Mouse (Mus musculus): Measurements from ENCODE around the gene Galr2.
"Not testable (repeated sequence)": the region's sequence is repeated elsewhere in the genome, so short reads cannot be mapped to it uniquely, and the experiment has no call there.

The Galr2 gene

GRCm38 (mm10) chr11:116272589-116273468, 7.9 kb upstream of the Galr2 start:
- no peak for DNase-seq

- DNase-seq, result no peak
Measured at GRCm38 (mm10) chr11:116273469-116274044, 7.2 kb upstream of the Galr2 start.

DNA sequence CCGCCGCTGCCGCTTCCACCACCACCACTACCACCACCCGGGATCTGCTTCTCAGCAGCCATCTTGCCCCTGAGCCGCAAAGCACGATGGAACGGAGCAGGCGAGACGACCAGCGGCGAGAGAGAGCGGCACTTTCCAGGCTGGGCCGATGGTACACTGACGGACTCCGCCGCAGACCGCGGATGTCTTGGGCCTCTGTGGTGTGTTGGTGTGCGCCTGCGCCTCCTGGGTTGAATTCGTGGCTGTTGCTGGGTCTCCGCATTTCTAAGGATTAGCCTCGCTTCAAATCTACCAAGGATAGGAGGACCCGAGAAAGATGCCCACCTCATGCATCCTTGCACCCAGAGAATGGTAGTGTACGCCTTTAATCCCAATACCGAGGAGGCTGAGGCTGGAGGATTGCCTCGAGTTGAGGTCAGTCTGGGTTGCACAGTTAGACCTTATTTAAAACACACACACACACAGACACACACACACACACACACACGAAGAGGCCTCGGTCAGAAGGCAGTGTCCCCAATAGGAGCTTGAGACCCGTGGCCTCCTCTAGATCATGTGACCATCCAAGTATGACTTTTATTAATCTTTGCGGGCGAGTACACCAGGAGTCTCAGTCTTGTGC, 6.6 kb upstream of the Galr2 start, which contains the start of gene Srp68:
Srp68 (minus strand) TSS at position 173 of the 622 bp plus-strand sequence.
- peak; percentile 95 to 96 for DNase-seq

DNA sequence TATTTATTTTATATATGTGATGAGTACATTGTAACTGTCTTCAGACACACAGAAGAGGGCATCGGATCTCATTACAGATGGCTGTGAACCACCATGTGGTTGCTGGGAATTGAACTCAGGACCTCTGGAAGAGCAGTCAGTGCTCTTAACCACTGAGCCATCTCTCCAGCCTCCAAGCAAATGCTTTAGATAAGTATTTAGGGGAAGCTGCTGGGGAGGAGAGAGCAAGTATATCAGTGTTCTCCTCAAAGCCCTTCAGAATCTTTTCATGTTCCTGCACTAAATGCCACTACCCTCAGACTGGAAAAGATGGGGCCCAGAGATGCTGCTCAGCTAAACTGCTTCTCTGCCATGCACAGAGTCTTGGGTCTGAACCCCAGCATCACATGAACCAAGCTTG, 3.6 kb upstream of the Galr2 start:
- not testable (repeated sequence) for DNase-seq

DNA sequence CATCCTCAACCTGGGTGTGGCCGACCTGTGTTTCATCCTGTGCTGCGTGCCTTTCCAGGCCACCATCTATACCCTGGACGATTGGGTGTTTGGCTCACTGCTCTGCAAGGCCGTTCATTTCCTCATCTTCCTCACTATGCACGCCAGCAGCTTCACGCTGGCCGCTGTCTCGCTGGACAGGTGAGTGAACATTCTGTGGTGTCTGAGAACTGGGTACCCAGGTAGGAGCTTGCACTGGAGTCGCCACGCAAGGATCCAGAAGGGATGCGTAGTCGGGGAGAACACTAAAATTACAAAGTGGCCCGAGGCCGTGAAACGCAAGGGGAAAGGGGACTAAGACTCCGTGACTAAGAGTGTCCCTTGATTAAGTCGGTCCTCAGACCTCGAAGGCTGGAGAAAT, 932 bp downstream of the Galr2 start:
- DNase-seq, result no peak

GRCm38 (mm10) chr11:116282089-116282488, 1.4 kb downstream of the Galr2 start:
- no peak for DNase-seq

DNA sequence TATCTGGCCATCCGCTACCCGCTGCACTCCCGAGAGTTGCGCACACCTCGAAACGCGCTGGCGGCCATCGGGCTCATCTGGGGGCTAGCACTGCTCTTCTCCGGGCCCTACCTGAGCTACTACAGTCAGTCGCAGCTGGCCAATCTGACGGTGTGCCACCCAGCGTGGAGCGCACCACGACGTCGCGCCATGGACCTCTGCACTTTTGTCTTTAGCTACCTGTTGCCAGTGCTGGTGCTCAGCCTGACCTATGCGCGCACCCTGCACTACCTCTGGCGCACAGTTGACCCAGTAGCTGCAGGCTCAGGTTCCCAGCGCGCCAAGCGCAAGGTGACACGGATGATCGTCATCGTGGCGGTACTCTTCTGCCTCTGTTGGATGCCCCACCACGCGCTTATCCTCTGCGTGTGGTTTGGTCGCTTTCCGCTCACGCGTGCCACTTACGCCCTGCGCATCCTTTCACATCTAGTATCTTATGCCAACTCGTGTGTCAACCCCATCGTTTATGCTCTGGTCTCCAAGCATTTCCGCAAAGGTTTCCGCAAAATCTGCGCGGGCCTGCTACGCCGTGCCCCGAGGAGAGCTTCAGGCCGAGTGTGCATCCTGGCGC, 2.3 kb downstream of the Galr2 start:
- DNase-seq, result no peak

- no peak for DNase-seq
Measured at GRCm38 (mm10) chr11:116283982-116284381, 3.2 kb downstream of the Galr2 start.

GRCm38 (mm10) chr11:116285770-116286191, 5.0 kb downstream of the Galr2 start:
- DNase-seq, result no peak

GRCm38 (mm10) chr11:116287351-116287750, 6.6 kb downstream of the Galr2 start:
- DNase-seq, result no peak

DNA sequence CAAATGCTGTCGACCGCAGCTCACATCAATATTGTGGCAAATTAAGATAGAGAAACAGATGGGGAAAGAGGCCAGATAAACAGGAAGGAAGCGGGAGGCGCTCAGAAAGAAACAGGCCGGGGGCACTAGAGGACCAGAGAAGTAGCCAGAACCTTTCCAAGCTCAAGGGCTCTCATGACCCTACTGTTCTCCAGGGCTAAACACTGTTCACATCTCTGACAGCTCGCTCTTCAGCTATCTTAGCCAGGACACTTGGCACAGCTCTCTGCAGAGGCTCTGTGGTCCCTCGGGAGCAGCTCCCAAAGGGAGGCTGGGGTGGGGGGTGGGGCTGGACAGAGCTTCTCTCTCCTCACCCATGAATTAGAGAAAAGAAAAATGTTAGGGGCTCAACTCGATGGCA, 9.8 kb downstream of the Galr2 start:
- no peak for DNase-seq

GRCm38 (mm10) chr11:116292401-116292800, 11.7 kb downstream of the Galr2 start:
- DNase-seq, result no peak

- no peak for DNase-seq
Measured at GRCm38 (mm10) chr11:116293538-116294137, 12.9 kb downstream of the Galr2 start.

GRCm38 (mm10) chr11:116294319-116294718, 13.6 kb downstream of the Galr2 start:
- peak; percentile 47 to 60 for DNase-seq

GRCm38 (mm10) chr11:116296191-116296734, 15.5 kb downstream of the Galr2 start:
- peak in 1 of 2 experiments; percentile 17 for DNase-seq

GRCm38 (mm10) chr11:116297017-116297416, 16.3 kb downstream of the Galr2 start:
- DNase-seq, result peak in 1 of 2 experiments; percentile 20

GRCm38 (mm10) chr11:116298221-116298620, 17.5 kb downstream of the Galr2 start:
- peak; percentile 72 to 75 for DNase-seq

GRCm38 (mm10) chr11:116298621-116299020, 17.9 kb downstream of the Galr2 start:
- DNase-seq, result peak; percentile 69 to 72

- no peak for DNase-seq
Measured at GRCm38 (mm10) chr11:116305423-116305822, 24.7 kb downstream of the Galr2 start.

DNA sequence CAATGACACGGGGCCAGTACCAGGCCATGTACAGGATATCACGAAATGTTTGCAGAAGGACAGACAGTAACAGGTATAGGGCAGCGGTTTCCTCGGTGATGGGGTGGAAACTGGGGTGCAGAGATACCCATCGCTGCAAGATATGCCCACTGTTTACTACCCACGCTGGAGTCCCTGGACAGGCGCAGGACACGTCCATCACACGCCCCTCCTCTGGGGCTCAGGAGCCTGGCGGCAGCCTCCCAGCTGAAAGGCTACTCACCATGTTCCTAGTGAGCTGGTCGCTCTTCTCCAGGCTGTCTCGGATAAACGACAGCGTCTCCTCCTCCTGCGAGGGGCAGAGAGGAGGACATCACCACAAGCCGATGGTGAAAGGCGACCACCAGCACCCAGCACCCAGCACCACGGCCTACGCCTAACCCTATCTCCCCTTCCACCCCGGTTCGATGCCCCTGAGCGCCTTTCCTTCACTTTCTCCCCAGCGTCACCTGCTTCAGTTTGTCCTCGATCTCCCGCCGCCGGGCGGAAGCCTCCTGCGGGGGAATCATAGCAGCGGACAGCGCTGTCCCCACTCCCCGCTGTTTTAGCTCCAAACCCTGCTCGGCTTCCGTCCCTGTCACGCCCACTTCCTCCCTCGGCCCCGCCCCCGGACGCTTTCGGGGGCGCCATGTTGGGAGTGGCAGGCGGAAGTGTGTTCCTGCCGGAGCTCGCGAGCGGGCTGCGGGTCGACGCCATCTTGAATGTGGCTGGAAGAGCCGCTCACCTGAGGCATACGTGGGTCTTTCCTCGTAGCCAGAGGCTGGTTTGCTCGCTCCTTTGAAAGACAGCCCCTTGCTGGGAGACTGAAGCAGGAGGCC, 25.6 kb downstream of the Galr2 start:
- peak; percentile 91 to 94 for DNase-seq

- no peak for DNase-seq
Measured at GRCm38 (mm10) chr11:116307019-116307725, 26.4 kb downstream of the Galr2 start, which contains the start of gene Exoc7. Gene Exoc7, minus strand, starts transcription at chr11:116307233.

All from cerebellum, postnatal 36 days (tissue).